Mouse (Mus musculus) CD4-positive naive resting alpha-beta T cell, adult 57 days (primary cell): ENCODE measurements around the gene Fcgr1. TPM values are rescaled to one million over a fixed set of nuclear protein-coding genes. Genes with fewer than 3 reads are reported as not detected.

Experiments
- total RNA-seq: library from RNA; stranded (reverse); gene quantifications from one replicate; pipeline ENCODE4 v1.2.4, GENCODE M21; 2023

The Fcgr1 gene
- 0.77 TPM for total RNA-seq

GRCm38 (mm10) chr3:96293787-96294186 lies at the start of gene Fcgr1:
TSS of gene Fcgr1 (minus strand) at chr3:96293969.

GRCm38 (mm10) chr3:96269511-96270474 lies 24.0 kb downstream of the Fcgr1 start, which contains the start of gene Hist2h2bb:
TSS of gene Hist2h2bb (plus strand) at chr3:96269752.

GRCm38 (mm10) chr3:96268051-96268775 lies 25.6 kb downstream of the Fcgr1 start, which contains the start of gene Hist2h3b:
TSS of gene Hist2h3b (plus strand) at chr3:96268654.

GRCm38 (mm10) chr3:96262979-96263550 lies 30.7 kb downstream of the Fcgr1 start, which contains the start of gene Hist2h4:
TSS of gene Hist2h4 (minus strand) at chr3:96263311.

GRCm38 (mm10) chr3:96246427-96246856 lies 47.3 kb downstream of the Fcgr1 start, which contains the start of gene Hist2h3c1:
TSS of gene Hist2h3c1 (plus strand) at chr3:96246685.

GRCm38 (mm10) chr3:96245003-96245886 lies 48.5 kb downstream of the Fcgr1 start, which contains the start of gene Hist2h2aa1:
TSS of gene Hist2h2aa1 (plus strand) at chr3:96245497.

GRCm38 (mm10) chr3:96239949-96240798 lies 53.6 kb downstream of the Fcgr1 start, which contains the start of gene Hist2h2aa2:
TSS of gene Hist2h2aa2 (minus strand) at chr3:96240276.

GRCm38 (mm10) chr3:96238954-96239793 lies 54.6 kb downstream of the Fcgr1 start, which contains the start of gene Hist2h3c2:
TSS of gene Hist2h3c2 (minus strand) at chr3:96239127.

Other genes starting within 250 kb of the Fcgr1 start
- gene Vps45, start 235.5 kb downstream of the Fcgr1 start, total RNA-seq: 15.1 TPM
- gene Otud7b, start 189.4 kb downstream of the Fcgr1 start, total RNA-seq: 20.8 TPM
- gene Mtmr11, start 132.0 kb downstream of the Fcgr1 start, total RNA-seq: 0.74 TPM
- gene Sf3b4, start 121.6 kb downstream of the Fcgr1 start, total RNA-seq: 80.5 TPM
- gene Sv2a, start 112.8 kb downstream of the Fcgr1 start, total RNA-seq: 5.0 TPM
- 11.2 TPM for gene Bola1, start 74.3 kb downstream of the Fcgr1 start, total RNA-seq
- gene Hist2h2ab, start 74.1 kb downstream of the Fcgr1 start, total RNA-seq: 7.9 TPM
- 55.5 TPM for gene Hist2h2ac, start 73.1 kb downstream of the Fcgr1 start, total RNA-seq
- 2.7 TPM for gene Hist2h2be, start 72.8 kb downstream of the Fcgr1 start, total RNA-seq
- gene Hist2h3c2, start 54.8 kb downstream of the Fcgr1 start, total RNA-seq: 1.7 TPM
- gene Hist2h2aa2, start 53.7 kb downstream of the Fcgr1 start, total RNA-seq: 319 TPM
- 4.3 TPM for gene Hist2h2aa1, start 48.5 kb downstream of the Fcgr1 start, total RNA-seq
- not detected for gene Hist2h3c1, start 47.3 kb downstream of the Fcgr1 start, total RNA-seq
- gene Hist2h4, start 30.7 kb downstream of the Fcgr1 start, total RNA-seq: 40.0 TPM
- gene Hist2h3b, start 25.3 kb downstream of the Fcgr1 start, total RNA-seq: 57.8 TPM
- 143 TPM for gene Hist2h2bb, start 24.2 kb downstream of the Fcgr1 start, total RNA-seq
- gene BC107364, start 158.3 kb upstream of the Fcgr1 start, total RNA-seq: not detected
- gene Hfe2, start 231.2 kb upstream of the Fcgr1 start, total RNA-seq: not detected